Mouse (Mus musculus) lung, adult 2 months (tissue): Measurements from ENCODE around the gene Mpnd.

Source experiments
- CTCF ChIP-seq: fragments of 200-500 bp; IDR thresholded peaks from 2 replicates; pipeline ENCODE4 v1.5.1; 2011; ENCODE audit warnings: mild to moderate bottlenecking, low read length, control low read depth; ENCODE audit not compliant: insufficient read depth
- POLR2A ChIP-seq: fragments of 200-500 bp; IDR thresholded peaks from 2 replicates; pipeline ENCODE4 v1.6.1; 2011; ENCODE audit warnings: low read depth, mild to moderate bottlenecking, control low read depth, low read length, borderline replicate concordance; ENCODE audit errors: extremely low read depth

- TF ChIP-seq CTCF (no peak), POLR2A (no peak)
These were observed 28.7 kb downstream of the Mpnd start for GRCm38 (mm10) chr17:56034040-56034725.
